Mouse (Mus musculus) liver, embryonic 14.5 days (tissue): ENCODE measurements around the gene Flvcr1. TPM values are rescaled to one million over a fixed set of nuclear protein-coding genes. Genes with fewer than 3 reads are reported as not detected.

Experiments used
- ATAC-seq: fragments of 200-750 bp; cut with Nextera tagmentation; 2 replicates; pipeline ENCODE4 v1.8.0; 2017; ENCODE audit warnings: moderate number of reproducible peaks, mild to moderate bottlenecking, moderate library complexity; ENCODE audit not compliant: insufficient read depth
- DNase-seq, 3 experiments: peaks; one replicate each; pipeline ENCODE4 v3.0.0-alpha.2; 2012 to 2013; ENCODE audit warnings: low read depth in 3 of 3, low spot score in 3 of 3
- H3K27ac ChIP-seq: fragments of 300-500 bp; sonication (generic); 2 replicates; pipeline ENCODE4 v1.5.1; 2014; ENCODE audit warnings: moderate library complexity, mild to moderate bottlenecking, control low read depth, inconsistent platforms
- H3K27me3 ChIP-seq: fragments of 300-500 bp; sonication (generic); 2 replicates; pipeline ENCODE4 v1.6.1; 2014; ENCODE audit warnings: mild to moderate bottlenecking, low read length, moderate library complexity; ENCODE audit not compliant: control insufficient read depth, insufficient read depth
- H3K36me3 ChIP-seq: fragments of 300-500 bp; sonication (generic); replicated peaks from 2 replicates; pipeline ENCODE4 v1.6.1; 2014; ENCODE audit warnings: low read depth; ENCODE audit not compliant: control insufficient read depth, insufficient read depth
- H3K4me1 ChIP-seq, 2 experiments: fragments of 200-500 bp in 1 of 2; fragments of 300-500 bp in 1 of 2; sonication (generic) in 1 of 2; replicated peaks; 2 replicates each; pipeline ENCODE4 v1.6.1; 2012 to 2014; ENCODE audit warnings: antibody characterized with exemption in 1 of 2, inconsistent platforms in 1 of 2, low read length in 1 of 2; ENCODE audit not compliant: control insufficient read depth in 2 of 2, insufficient read depth in 2 of 2
- H3K4me2 ChIP-seq: fragments of 300-500 bp; sonication (generic); 2 replicates; pipeline ENCODE4 v1.6.1; 2014; ENCODE audit warnings: low read depth, mild to moderate bottlenecking, control low read depth, moderate library complexity
- H3K4me3 ChIP-seq, 2 experiments: fragments of 200-500 bp in 1 of 2; fragments of 300-500 bp in 1 of 2; sonication (generic) in 1 of 2; 2 replicates each; pipeline ENCODE4 v1.5.1; 2012 to 2014; ENCODE audit warnings: low read depth in 2 of 2, low read length in 2 of 2, mild to moderate bottlenecking in 2 of 2, control low read depth in 1 of 2, inconsistent platforms in 1 of 2, moderate library complexity in 1 of 2; ENCODE audit not compliant: insufficient read depth in 1 of 2
- H3K9ac ChIP-seq: fragments of 300-500 bp; sonication (generic); replicated peaks from 2 replicates; pipeline ENCODE4 v1.6.1; 2014; ENCODE audit warnings: mild to moderate bottlenecking, control low read depth, moderate library complexity
- H3K9me3 ChIP-seq: fragments of 300-500 bp; sonication (generic); 2 replicates; pipeline ENCODE4 v1.6.1; 2016; ENCODE audit warnings: low read length, mixed read lengths; ENCODE audit not compliant: control insufficient read depth
- CTCF ChIP-seq: IDR thresholded peaks from 2 replicates; pipeline ENCODE4 v1.5.1; 2016; ENCODE audit warnings: antibody characterized with exemption, low read depth, control low read depth
- EP300 ChIP-seq: IDR thresholded peaks from 2 replicates; pipeline ENCODE4 v1.6.1; 2016; ENCODE audit warnings: antibody characterized with exemption, low read depth
- WGBS: fragments of 180-500 bp; shearing (Covaris S2); extraction: QIAGEN DNeasy Blood & Tissue Kit; methylation state at CpG from one replicate; pipeline ENCODE4 v1.1.7; 2014; ENCODE audit not compliant: insufficient replicate concordance; 5-methylcytosine and 5-hydroxymethylcytosine counted together
- polyA plus RNA-seq, 2 experiments: library from polyadenylated mRNA; depleted of rRNA in 1 of 2; stranded (reverse) in 1 of 2; unstranded in 1 of 2; fragments of >200 nt; fragmentation: Nextera tagmentation in 1 of 2; extraction: Ambion mirVana in 1 of 2; gene quantifications; 2 replicates each; pipeline versions ENCODE4 v1.2.1 to v1.2.3; 2012 to 2014

The Flvcr1 gene
- polyA plus RNA-seq, 2 experiments: 4.9 to 6.4 TPM

GRCm38 (mm10) chr1:191053555-191053954, 27.6 kb upstream of the Flvcr1 start:
- 78% methylated on average over 3 of the region's 3 CpGs for WGBS
- no peak overlapping the region for H3K4me2 ChIP-seq
- no peak for DNase-seq
- no peaks in the 10 kb centered on the region for H3K36me3 ChIP-seq
- TF ChIP-seq CTCF: no peak
- no peak for TF ChIP-seq EP300
- H3K9ac ChIP-seq: no peak overlapping the region
- no peak for ATAC-seq
- H3K27ac ChIP-seq: no peak overlapping the region
- no peaks in the 10 kb centered on the region for H3K9me3 ChIP-seq
- no peaks in the 10 kb centered on the region for H3K27me3 ChIP-seq
- H3K4me1 ChIP-seq: peaks cover 7 to 14% of the 10 kb centered on the region in 2 experiments; a peak in 3 of 4 replicates
- no peak overlapping the region for H3K4me3 ChIP-seq

GRCm38 (mm10) chr1:191046231-191046824, 20.4 kb upstream of the Flvcr1 start:
- Histone ChIP-seq H3K27ac (no peak overlapping the region), H3K27me3 (no peaks in the 10 kb centered on the region), H3K9me3 (no peaks in the 10 kb centered on the region), H3K4me1 (peaks cover 0 to 8% of the 10 kb centered on the region in 2 experiments; a peak in 3 of 4 replicates), H3K9ac (no peak overlapping the region), H3K4me3 (no peak overlapping the region), H3K4me2 (no peak overlapping the region), H3K36me3 (no peaks in the 10 kb centered on the region)
- no peak for ATAC-seq
- DNase-seq: no peak
- no peak for TF ChIP-seq EP300
- TF ChIP-seq CTCF: no peak
- WGBS: 69% methylated on average over 7 of the region's 7 CpGs

- no peaks in the 10 kb centered on the region for H3K9me3 ChIP-seq
- no peak overlapping the region for H3K4me3 ChIP-seq
- ATAC-seq: peak; percentile 81
- DNase-seq: no peak
- TF ChIP-seq CTCF: no peak
- no peak for TF ChIP-seq EP300
- H3K9ac ChIP-seq: no peak overlapping the region
- no peaks in the 10 kb centered on the region for H3K27me3 ChIP-seq
- no peak overlapping the region for H3K4me2 ChIP-seq
- H3K4me1 ChIP-seq: peaks cover 0 to 8% of the 10 kb centered on the region in 2 experiments; a peak in 3 of 4 replicates
- no peaks in the 10 kb centered on the region for H3K36me3 ChIP-seq
- no peak overlapping the region for H3K27ac ChIP-seq
- WGBS: 52% methylated on average over 2 of the region's 2 CpGs
Observed at GRCm38 (mm10) chr1:191045264-191045663, 19.3 kb upstream of the Flvcr1 start.

- H3K9me3 ChIP-seq: no peaks in the 10 kb centered on the region
- no peaks in the 10 kb centered on the region for H3K36me3 ChIP-seq
- peaks cover 0 to 8% of the 10 kb centered on the region in 2 experiments; a peak in 3 of 4 replicates for H3K4me1 ChIP-seq
- 47% methylated on average over 3 of the region's 3 CpGs for WGBS
- no peak overlapping the region for H3K4me2 ChIP-seq
- no peaks in the 10 kb centered on the region for H3K27me3 ChIP-seq
- H3K9ac ChIP-seq: no peak overlapping the region
- DNase-seq: no peak
- no peak overlapping the region for H3K4me3 ChIP-seq
- no peak overlapping the region for H3K27ac ChIP-seq
- TF ChIP-seq CTCF (no peak), EP300 (no peak)
- no peak for ATAC-seq
Observed at GRCm38 (mm10) chr1:191042688-191043087, 16.7 kb upstream of the Flvcr1 start.

- no peaks in the 10 kb centered on the region for H3K36me3 ChIP-seq
- H3K27ac ChIP-seq: no peak overlapping the region
- TF ChIP-seq CTCF: no peak
- TF ChIP-seq EP300: no peak
- no peaks in the 10 kb centered on the region for H3K27me3 ChIP-seq
- WGBS: 67% methylated on average over 5 of the region's 5 CpGs
- H3K9ac ChIP-seq: no peak overlapping the region
- H3K4me1 ChIP-seq: peaks cover 0 to 8% of the 10 kb centered on the region in 2 experiments; a peak in 3 of 4 replicates
- ATAC-seq (no peak), DNase-seq (no peak)
- no peak overlapping the region for H3K4me2 ChIP-seq
- no peaks in the 10 kb centered on the region for H3K9me3 ChIP-seq
- no peak overlapping the region for H3K4me3 ChIP-seq
Observed at GRCm38 (mm10) chr1:191042106-191042505, 16.1 kb upstream of the Flvcr1 start.
